Mouse (Mus musculus) stomach, embryonic 15.5 days (tissue): ENCODE measurements at regions not wholly inside any gene's neighbourhood (a gene's known extent, or its start where the extent isn't known, plus 50 kb on each side); places are given as distances from the start of the nearest gene placed in this dataset.

ENCODE experiments used
- ATAC-seq: fragments of 200-750 bp; cut with Nextera tagmentation; 2 replicates; pipeline ENCODE4 v1.8.0; 2017; ENCODE audit warnings: low read depth, moderate number of reproducible peaks, moderate TSS enrichment; ENCODE audit not compliant: insufficient read depth, low FRiP score
- H3K27ac ChIP-seq: fragments of 300-500 bp; sonication (generic); 2 replicates; pipeline ENCODE4 v1.5.1; 2015; ENCODE audit warnings: mild to moderate bottlenecking, inconsistent platforms
- H3K27me3 ChIP-seq: fragments of 300-500 bp; sonication (generic); replicated peaks from 2 replicates; pipeline ENCODE4 v1.6.1; 2015; ENCODE audit warnings: inconsistent platforms
- H3K36me3 ChIP-seq: fragments of 300-500 bp; sonication (generic); 2 replicates; pipeline ENCODE4 v1.6.1; 2015; ENCODE audit warnings: inconsistent platforms
- H3K4me1 ChIP-seq: fragments of 300-500 bp; sonication (generic); 2 replicates; pipeline ENCODE4 v1.6.1; 2015; ENCODE audit warnings: inconsistent platforms
- H3K4me2 ChIP-seq: fragments of 300-500 bp; sonication (generic); 2 replicates; pipeline ENCODE4 v1.6.1; 2015; ENCODE audit warnings: mild to moderate bottlenecking, inconsistent platforms
- H3K4me3 ChIP-seq: fragments of 300-500 bp; sonication (generic); replicated peaks from 2 replicates; pipeline ENCODE4 v1.5.1; 2015; ENCODE audit warnings: inconsistent platforms
- H3K9ac ChIP-seq: fragments of 300-500 bp; sonication (generic); 2 replicates; pipeline ENCODE4 v1.6.1; 2015; ENCODE audit warnings: inconsistent platforms
- H3K9me3 ChIP-seq: fragments of 300-500 bp; sonication (generic); 2 replicates; pipeline ENCODE4 v1.6.1; 2016; ENCODE audit warnings: inconsistent platforms
- WGBS: fragments of 180-500 bp; shearing (Covaris S2); methylation state at CpG from one replicate; pipeline ENCODE4 v1.1.7; 2015; 5-methylcytosine and 5-hydroxymethylcytosine counted together

- Histone ChIP-seq H3K4me3 (no peak overlapping the region), H3K9ac (no peak overlapping the region), H3K9me3 (no peaks in the 10 kb centered on the region), H3K27me3 (no peaks in the 10 kb centered on the region), H3K4me2 (no peak overlapping the region), H3K27ac (no peak overlapping the region), H3K4me1 (no peaks in the 10 kb centered on the region), H3K36me3 (no peaks in the 10 kb centered on the region)
- ATAC-seq, result no peak
- WGBS, result 68% methylated on average over 4 of the region's 4 CpGs
Measured at GRCm38 (mm10) chr9:52255692-52256091, 87.3 kb upstream of the Zc3h12c start.

DNA sequence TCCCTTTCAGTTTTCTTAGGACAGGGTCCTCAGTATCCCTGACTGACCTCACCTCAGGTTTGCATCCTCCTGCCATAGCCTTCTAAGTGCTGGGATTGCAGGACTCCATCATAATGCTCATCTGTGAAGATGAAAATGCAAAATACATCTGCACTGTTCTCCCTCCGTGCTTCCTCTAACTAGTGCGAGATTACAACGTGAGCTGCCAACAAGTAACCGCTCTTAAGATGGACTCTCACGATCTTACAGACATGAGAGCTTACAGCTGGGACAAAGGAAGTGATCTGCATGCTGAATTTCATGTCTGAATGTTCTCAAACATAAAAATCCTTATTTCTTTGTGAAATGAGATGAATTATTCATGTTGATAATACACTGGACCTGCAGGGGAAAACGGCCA is 86.1 kb upstream of the Zc3h12c start:
- Histone ChIP-seq H3K4me3 (no peak overlapping the region), H3K27ac (no peak overlapping the region), H3K36me3 (no peaks in the 10 kb centered on the region), H3K9ac (no peak overlapping the region), H3K4me2 (no peak overlapping the region), H3K27me3 (no peaks in the 10 kb centered on the region), H3K4me1 (no peaks in the 10 kb centered on the region), H3K9me3 (no peaks in the 10 kb centered on the region)
- no peak for ATAC-seq
- 58% methylated on average over 6 of the region's 6 CpGs for WGBS

- Histone ChIP-seq H3K27ac (no peak overlapping the region), H3K9me3 (no peaks in the 10 kb centered on the region), H3K36me3 (no peaks in the 10 kb centered on the region), H3K9ac (no peak overlapping the region), H3K4me2 (no peak overlapping the region), H3K4me3 (no peak overlapping the region), H3K27me3 (no peaks in the 10 kb centered on the region), H3K4me1 (no peaks in the 10 kb centered on the region)
- 93% methylated on average over 5 of the region's 5 CpGs for WGBS
- ATAC-seq, result no peak
Measured at GRCm38 (mm10) chr9:52251455-52251854, 83.1 kb upstream of the Zc3h12c start.

DNA sequence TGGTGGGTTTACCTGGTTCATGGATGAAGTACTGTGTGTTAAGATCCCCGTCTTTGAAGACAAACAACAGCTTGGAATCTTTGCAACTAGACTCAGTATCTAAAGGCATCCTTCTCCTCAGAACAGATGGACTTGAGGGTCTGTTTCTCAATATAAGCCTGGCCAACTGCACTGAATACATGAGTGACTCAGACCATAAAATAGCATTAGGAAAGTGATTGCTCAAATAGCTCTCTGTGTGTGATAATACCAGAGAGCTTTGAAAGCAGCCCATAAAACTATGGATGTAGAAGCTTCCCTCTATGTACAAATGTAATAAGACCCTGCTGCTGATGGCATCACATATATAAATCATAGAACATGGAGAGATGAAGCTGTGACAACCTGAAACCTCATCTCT is 78.3 kb upstream of the Zc3h12c start:
- Histone ChIP-seq H3K27me3 (no peaks in the 10 kb centered on the region), H3K4me1 (no peaks in the 10 kb centered on the region), H3K36me3 (no peaks in the 10 kb centered on the region), H3K27ac (no peak overlapping the region), H3K9me3 (no peaks in the 10 kb centered on the region), H3K4me3 (no peak overlapping the region), H3K9ac (no peak overlapping the region), H3K4me2 (no peak overlapping the region)
- ATAC-seq, result no peak
- 74% methylated on average over 1 of the region's 1 CpGs for WGBS

GRCm38 (mm10) chr9:52244081-52244480 is 75.7 kb upstream of the Zc3h12c start:
- Histone ChIP-seq H3K27ac (no peak overlapping the region), H3K4me2 (no peak overlapping the region), H3K4me1 (no peaks in the 10 kb centered on the region), H3K4me3 (no peak overlapping the region), H3K36me3 (no peaks in the 10 kb centered on the region), H3K9ac (no peak overlapping the region), H3K9me3 (no peaks in the 10 kb centered on the region), H3K27me3 (no peaks in the 10 kb centered on the region)
- 61% methylated on average over 12 of the region's 12 CpGs for WGBS
- no peak for ATAC-seq

GRCm38 (mm10) chr9:52243032-52243431 is 74.7 kb upstream of the Zc3h12c start:
- no peaks in the 10 kb centered on the region for H3K4me1 ChIP-seq
- WGBS, result 76% methylated on average over 2 of the region's 2 CpGs
- ATAC-seq, result no peak
- H3K9me3 ChIP-seq, result no peaks in the 10 kb centered on the region
- no peak overlapping the region for H3K4me3 ChIP-seq
- H3K27me3 ChIP-seq, result no peaks in the 10 kb centered on the region
- no peak overlapping the region for H3K4me2 ChIP-seq
- no peak overlapping the region for H3K9ac ChIP-seq
- no peak overlapping the region for H3K27ac ChIP-seq
- no peaks in the 10 kb centered on the region for H3K36me3 ChIP-seq

GRCm38 (mm10) chr9:52241577-52241976 is 73.2 kb upstream of the Zc3h12c start:
- no peaks in the 10 kb centered on the region for H3K36me3 ChIP-seq
- no peak overlapping the region for H3K27ac ChIP-seq
- no peak overlapping the region for H3K4me2 ChIP-seq
- H3K9me3 ChIP-seq, result no peaks in the 10 kb centered on the region
- H3K4me1 ChIP-seq, result no peaks in the 10 kb centered on the region
- no peak overlapping the region for H3K4me3 ChIP-seq
- 65% methylated on average over 4 of the region's 4 CpGs for WGBS
- no peak for ATAC-seq
- no peaks in the 10 kb centered on the region for H3K27me3 ChIP-seq
- no peak overlapping the region for H3K9ac ChIP-seq

DNA sequence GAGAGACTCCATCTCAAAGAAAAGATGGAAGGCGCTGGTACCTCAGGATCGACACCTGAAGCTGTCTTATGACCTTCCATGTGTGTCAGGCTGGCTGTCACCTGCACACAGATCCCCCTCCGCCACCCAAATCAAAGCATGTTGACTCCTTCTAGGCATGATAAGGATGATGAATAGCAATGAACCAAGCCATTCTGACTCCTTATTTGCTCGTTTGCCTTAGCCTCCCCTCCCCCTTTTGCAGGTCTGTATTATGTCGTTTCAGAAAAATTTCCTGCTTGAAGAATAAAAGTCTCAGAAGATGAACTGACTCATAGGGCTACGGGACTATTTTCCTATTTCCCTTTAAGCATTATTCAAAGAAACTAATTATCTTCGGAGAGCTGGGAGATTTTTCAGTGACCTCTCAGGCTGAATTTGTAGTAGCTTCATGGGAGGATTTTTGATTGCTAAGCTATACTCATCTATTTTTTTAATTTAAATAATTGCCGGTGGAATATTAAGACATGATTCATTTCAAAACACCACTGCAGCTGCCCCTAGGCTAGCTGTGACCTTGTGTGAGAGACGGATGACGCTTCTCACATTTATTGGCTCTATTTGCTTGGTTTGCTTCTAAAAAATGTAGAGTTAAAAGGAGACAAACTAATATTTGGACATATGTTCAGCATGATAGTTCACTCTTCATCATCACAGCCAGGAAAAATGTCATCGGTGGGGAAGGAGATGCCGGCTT is 72.4 kb upstream of the Zc3h12c start:
- Histone ChIP-seq H3K4me2 (no peak overlapping the region), H3K27me3 (no peaks in the 10 kb centered on the region), H3K9ac (no peak overlapping the region), H3K4me3 (no peak overlapping the region), H3K9me3 (no peaks in the 10 kb centered on the region), H3K27ac (no peak overlapping the region), H3K36me3 (no peaks in the 10 kb centered on the region), H3K4me1 (no peaks in the 10 kb centered on the region)
- ATAC-seq, result no peak
- WGBS, result 57% methylated on average over 12 of the region's 12 CpGs

DNA sequence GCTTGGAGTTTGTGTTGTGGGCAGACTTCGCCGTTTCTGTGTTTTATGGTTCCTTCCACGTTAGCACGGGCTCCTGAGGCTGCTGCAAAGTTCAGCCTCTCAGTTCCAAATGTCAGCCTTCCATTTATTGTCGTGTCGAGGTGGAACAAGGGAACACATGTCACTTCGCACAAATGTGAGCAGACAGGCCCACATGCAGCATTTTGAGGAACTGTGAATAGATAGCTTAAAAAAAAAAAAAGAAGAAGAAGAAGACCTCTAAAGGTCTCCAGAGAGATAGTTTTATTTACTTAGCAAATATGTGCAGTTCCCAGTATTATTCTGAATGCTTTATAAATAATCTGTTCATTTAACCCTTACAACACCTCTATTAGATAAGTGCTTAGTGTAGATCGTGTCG is 66.4 kb upstream of the Zc3h12c start:
- ATAC-seq, result no peak
- 71% methylated on average over 9 of the region's 9 CpGs for WGBS
- H3K4me2 ChIP-seq, result no peak overlapping the region
- H3K36me3 ChIP-seq, result no peaks in the 10 kb centered on the region
- no peak overlapping the region for H3K9ac ChIP-seq
- no peak overlapping the region for H3K27ac ChIP-seq
- H3K4me1 ChIP-seq, result no peaks in the 10 kb centered on the region
- no peaks in the 10 kb centered on the region for H3K27me3 ChIP-seq
- H3K4me3 ChIP-seq, result no peak overlapping the region
- H3K9me3 ChIP-seq, result no peaks in the 10 kb centered on the region

DNA sequence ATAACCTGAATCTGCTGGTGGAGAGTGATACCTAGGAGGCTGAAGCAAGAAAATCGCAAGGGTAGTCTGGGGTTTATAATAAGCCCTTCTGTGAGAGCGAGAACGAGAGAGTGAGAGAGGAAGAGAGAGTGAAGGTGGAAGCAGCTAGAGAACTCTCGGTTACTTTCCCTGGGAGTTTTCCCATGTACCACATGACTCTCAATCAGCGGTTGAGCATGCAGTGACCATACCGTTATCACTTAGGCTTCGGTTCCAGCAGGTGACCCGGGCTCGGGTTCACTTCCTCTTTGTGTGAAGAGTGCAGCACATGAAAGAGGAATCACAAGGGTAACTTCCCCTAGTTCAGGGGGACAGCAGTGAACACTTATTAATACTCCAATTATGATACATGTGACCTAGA is 61.2 kb upstream of the Zc3h12c start:
- Histone ChIP-seq H3K4me1 (no peaks in the 10 kb centered on the region), H3K36me3 (no peaks in the 10 kb centered on the region), H3K27me3 (no peaks in the 10 kb centered on the region), H3K4me2 (no peak overlapping the region), H3K4me3 (no peak overlapping the region), H3K27ac (no peak overlapping the region), H3K9ac (no peak overlapping the region), H3K9me3 (no peaks in the 10 kb centered on the region)
- 79% methylated on average over 9 of the region's 9 CpGs for WGBS
- no peak for ATAC-seq

- no peaks in the 10 kb centered on the region for H3K27me3 ChIP-seq
- H3K36me3 ChIP-seq, result no peaks in the 10 kb centered on the region
- WGBS, result 59% methylated on average over 3 of the region's 3 CpGs
- no peak overlapping the region for H3K27ac ChIP-seq
- no peak overlapping the region for H3K9ac ChIP-seq
- H3K4me2 ChIP-seq, result no peak overlapping the region
- H3K4me3 ChIP-seq, result no peak overlapping the region
- no peaks in the 10 kb centered on the region for H3K9me3 ChIP-seq
- no peak for ATAC-seq
- H3K4me1 ChIP-seq, result no peaks in the 10 kb centered on the region
Measured at GRCm38 (mm10) chr9:52225646-52226045, 57.3 kb upstream of the Zc3h12c start.

DNA sequence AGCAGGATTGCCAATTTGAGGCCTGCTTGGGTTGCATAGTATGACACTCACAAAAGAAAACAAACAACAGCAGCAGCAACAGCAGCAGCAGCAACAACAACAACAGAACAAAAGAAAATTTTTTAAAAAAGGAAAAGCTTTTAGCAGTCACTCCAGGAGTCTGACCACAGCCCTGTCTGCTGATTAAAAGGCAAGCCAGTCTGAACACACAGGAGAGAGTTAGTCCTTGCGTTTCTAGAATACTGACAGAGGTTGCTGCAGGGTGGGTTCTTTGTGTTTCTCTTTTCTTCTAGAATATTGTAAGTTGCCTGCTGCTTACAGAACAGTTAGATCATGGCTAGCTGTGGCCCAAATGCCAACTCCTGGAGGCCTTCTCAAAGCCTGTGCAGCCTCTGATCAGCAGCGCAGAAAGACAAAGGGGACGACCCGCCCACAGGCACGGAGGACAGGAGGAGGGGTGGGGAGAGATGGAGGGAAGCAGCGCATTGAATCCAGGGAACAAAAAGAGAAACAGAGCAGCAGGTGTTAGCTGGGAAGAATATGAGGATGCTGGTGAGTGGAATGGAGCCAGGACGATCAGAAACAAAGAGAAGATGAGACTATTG is 55.2 kb upstream of the Zc3h12c start:
- Histone ChIP-seq H3K27ac (no peak overlapping the region), H3K36me3 (no peaks in the 10 kb centered on the region), H3K4me1 (no peaks in the 10 kb centered on the region), H3K9ac (no peak overlapping the region), H3K4me2 (no peak overlapping the region), H3K27me3 (no peaks in the 10 kb centered on the region), H3K4me3 (no peak overlapping the region), H3K9me3 (no peaks in the 10 kb centered on the region)
- no peak for ATAC-seq
- 42% methylated on average over 7 of the region's 7 CpGs for WGBS
